Mouse (Mus musculus): Measurements from ENCODE around the gene Rpa1.

Gene Rpa1

GRCm38 (mm10) chr11:75261016-75261415, 87.1 kb downstream of the Rpa1 start:
- DNase-seq: peak in 1 of 2 experiments; percentile 39

GRCm38 (mm10) chr11:75259996-75260561, 88.0 kb downstream of the Rpa1 start:
- peak; percentile 70 to 86 for DNase-seq

- peak; percentile 85 to 87 for DNase-seq
Measured at GRCm38 (mm10) chr11:75259416-75259815, 88.7 kb downstream of the Rpa1 start.

GRCm38 (mm10) chr11:75257056-75257648, 91.0 kb downstream of the Rpa1 start:
- DNase-seq: peak in 1 of 2 experiments; percentile 49

GRCm38 (mm10) chr11:75255330-75255729, 92.8 kb downstream of the Rpa1 start:
- DNase-seq: no peak

GRCm38 (mm10) chr11:75254252-75254912, 93.7 kb downstream of the Rpa1 start:
- no peak for DNase-seq

- no peak for DNase-seq
Measured at GRCm38 (mm10) chr11:75251557-75252070, 96.5 kb downstream of the Rpa1 start.

GRCm38 (mm10) chr11:75251006-75251512, 97.1 kb downstream of the Rpa1 start:
- no peak for DNase-seq

GRCm38 (mm10) chr11:75249588-75249987, 98.5 kb downstream of the Rpa1 start:
- no peak for DNase-seq
